Mouse (Mus musculus) cortical plate, adult 2 months (tissue): ENCODE data around the gene Pole3.

Source experiments
- CTCF ChIP-seq: fragments of 200-500 bp; IDR thresholded peaks from 2 replicates; pipeline ENCODE4 v1.5.1; 2011; ENCODE audit warnings: mild to moderate bottlenecking, control low read depth, low read length; ENCODE audit not compliant: insufficient read depth; ENCODE audit errors: extremely low read depth
- POLR2A ChIP-seq: fragments of 200-500 bp; IDR thresholded peaks from 2 replicates; pipeline ENCODE4 v1.6.1; 2011; ENCODE audit warnings: mild to moderate bottlenecking, low read length, control low read depth; ENCODE audit not compliant: insufficient read depth; ENCODE audit errors: extremely low read depth

- TF ChIP-seq POLR2A (no peak), CTCF (no peak)
Measured at GRCm38 (mm10) chr4:62557436-62557835, 32.6 kb upstream of the Pole3 start.
